Mouse (Mus musculus) CH12.LX (cell line): Measurements from ENCODE around the gene Akap9. TPM values are rescaled to one million over a fixed set of nuclear protein-coding genes. Genes with fewer than 3 reads are reported as not detected.

Experiments used
- DNase-seq: peaks from one replicate; pipeline ENCODE4 v3.0.0-alpha.2; 2013; ENCODE audit errors: extremely low read depth
- H3K27ac ChIP-seq: 2 replicates; pipeline ENCODE4 v1.5.1; 2012; ENCODE audit warnings: low read depth, mild to moderate bottlenecking, control low read depth, moderate library complexity; ENCODE audit not compliant: insufficient read depth
- H3K27me3 ChIP-seq: replicated peaks from 2 replicates; pipeline ENCODE3; 2012; ENCODE audit warnings: inconsistent platforms
- H3K36me3 ChIP-seq, 2 experiments: replicated peaks in 1 of 2; 2 replicates each; pipeline versions ENCODE3 to v1.6.1; 2012; ENCODE audit warnings: inconsistent platforms in 1 of 2, low read length in 1 of 2, mild to moderate bottlenecking in 1 of 2, mixed read lengths in 1 of 2, moderate library complexity in 1 of 2; ENCODE audit not compliant: control insufficient read depth in 1 of 2, insufficient read depth in 1 of 2
- H3K4me1 ChIP-seq, 2 experiments: 2 replicates each; pipeline ENCODE4 v1.6.1; 2012; ENCODE audit warnings: inconsistent platforms in 1 of 2, moderate library complexity in 1 of 2; ENCODE audit not compliant: insufficient read depth in 2 of 2, control insufficient read depth in 1 of 2
- H3K4me2 ChIP-seq: 2 replicates; pipeline ENCODE4 v1.6.1; 2012; ENCODE audit warnings: low read depth, mild to moderate bottlenecking, control low read depth; ENCODE audit not compliant: poor library complexity, insufficient read depth, severe bottlenecking
- H3K4me3 ChIP-seq, 3 experiments: fragments of 150-350 bp in 1 of 3; sonication (generic) in 1 of 3; replicated peaks in 1 of 3; 2 replicates each; pipeline versions ENCODE3 to v1.5.1; 2011 to 2012; ENCODE audit warnings: low read depth in 2 of 3, low read length in 2 of 3, mild to moderate bottlenecking in 2 of 3, moderate library complexity in 2 of 3, control low read depth in 1 of 3, improper control_type of control experiment in 1 of 3, inconsistent platforms in 1 of 3, mixed read lengths in 1 of 3; ENCODE audit not compliant: poor library complexity in 1 of 3
- H3K79me2 ChIP-seq: replicated peaks from 2 replicates; pipeline ENCODE4 v1.6.1; 2012; ENCODE audit warnings: mild to moderate bottlenecking, moderate library complexity; ENCODE audit not compliant: control insufficient read depth, poor library complexity, insufficient read depth, severe bottlenecking; ENCODE audit errors: extremely low read depth
- H3K9ac ChIP-seq: 2 replicates; pipeline ENCODE4 v1.6.1; 2012; ENCODE audit warnings: low read depth, mild to moderate bottlenecking, control low read depth, moderate library complexity; ENCODE audit not compliant: insufficient read depth
- H3K9me3 ChIP-seq: replicated peaks from 2 replicates; pipeline ENCODE3; 2012; ENCODE audit warnings: low read length, inconsistent platforms, mixed read lengths
- BHLHE40 ChIP-seq: IDR thresholded peaks from 2 replicates; pipeline ENCODE4 v1.6.1; 2011; ENCODE audit warnings: mild to moderate bottlenecking, low read depth, low read length, improper control_type of control experiment
- CHD2 ChIP-seq: IDR thresholded peaks from 2 replicates; pipeline ENCODE4 v1.6.1; 2011; ENCODE audit warnings: low read length, improper control_type of control experiment
- CTCF ChIP-seq, 2 experiments: IDR thresholded peaks in 1 of 2; conservative IDR thresholded peaks in 1 of 2; 2 replicates each; pipeline ENCODE4 v1.5.1; 2011 to 2012; ENCODE audit warnings: low read depth in 2 of 2, low read length in 2 of 2, improper control_type of control experiment in 1 of 2, inconsistent platforms in 1 of 2, mild to moderate bottlenecking in 1 of 2, moderate library complexity in 1 of 2
- ELF1 ChIP-seq: IDR thresholded peaks from 2 replicates; pipeline ENCODE4 v1.6.1; 2014; ENCODE audit warnings: low read depth, mild to moderate bottlenecking, inconsistent platforms, low read length, improper control_type of control experiment
- EP300 ChIP-seq: IDR thresholded peaks from 2 replicates; pipeline ENCODE4 v1.6.1; 2011; ENCODE audit warnings: low read length, improper control_type of control experiment
- HCFC1 ChIP-seq: IDR thresholded peaks from 2 replicates; pipeline ENCODE4 v1.6.1; 2012; ENCODE audit warnings: low read depth, mild to moderate bottlenecking, inconsistent platforms, low read length, improper control_type of control experiment
- IRF4 ChIP-seq: IDR thresholded peaks from 2 replicates; pipeline ENCODE4 v1.6.1; 2014; ENCODE audit warnings: low read depth, mild to moderate bottlenecking, inconsistent platforms, low read length, improper control_type of control experiment
- JUN ChIP-seq: IDR thresholded peaks from 2 replicates; pipeline ENCODE4 v1.6.1; 2011; ENCODE audit warnings: low read depth, mild to moderate bottlenecking, low read length, improper control_type of control experiment, moderate library complexity; ENCODE audit not compliant: insufficient read depth
- KAT2A ChIP-seq: IDR thresholded peaks from 2 replicates; pipeline ENCODE4 v1.6.1; 2012; ENCODE audit warnings: low read length, improper control_type of control experiment, inconsistent platforms; ENCODE audit not compliant: insufficient replicate concordance
- MAX ChIP-seq: IDR thresholded peaks from 2 replicates; pipeline ENCODE4 v1.6.1; 2011; ENCODE audit warnings: low read length, improper control_type of control experiment
- MAZ ChIP-seq: IDR thresholded peaks from 2 replicates; pipeline ENCODE4 v1.6.1; 2012; ENCODE audit warnings: low read depth, mild to moderate bottlenecking, inconsistent platforms, low read length, improper control_type of control experiment, moderate library complexity
- MEF2A ChIP-seq: IDR thresholded peaks from 2 replicates; pipeline ENCODE4 v1.6.1; 2014; ENCODE audit warnings: low read depth, mild to moderate bottlenecking, inconsistent platforms, low read length, improper control_type of control experiment, borderline replicate concordance
- MXI1 ChIP-seq: IDR thresholded peaks from 2 replicates; pipeline ENCODE4 v1.6.1; 2011; ENCODE audit warnings: mild to moderate bottlenecking, low read depth, low read length, improper control_type of control experiment
- MYC ChIP-seq: IDR thresholded peaks from 2 replicates; pipeline ENCODE4 v1.6.1; 2011; ENCODE audit warnings: low read depth, mild to moderate bottlenecking, improper control_type of control experiment, low read length
- NELFE ChIP-seq: IDR thresholded peaks from 2 replicates; pipeline ENCODE4 v1.6.1; 2011; ENCODE audit warnings: low read depth, low read length, improper control_type of control experiment
- NRF1 ChIP-seq: IDR thresholded peaks from 2 replicates; pipeline ENCODE4 v1.6.1; 2014; ENCODE audit warnings: low read depth, mild to moderate bottlenecking, inconsistent platforms, low read length, improper control_type of control experiment, moderate library complexity
- PAX5 ChIP-seq: IDR thresholded peaks from 2 replicates; pipeline ENCODE4 v1.6.1; 2012; ENCODE audit warnings: low read length, inconsistent platforms, mixed read lengths
- POLR2AphosphoS2 ChIP-seq: IDR thresholded peaks from 2 replicates; pipeline ENCODE4 v1.6.1; 2011; ENCODE audit warnings: low read depth, low read length, improper control_type of control experiment
- RAD21 ChIP-seq: IDR thresholded peaks from 2 replicates; pipeline ENCODE4 v1.6.1; 2011; ENCODE audit warnings: low read depth, mild to moderate bottlenecking, low read length, improper control_type of control experiment, moderate library complexity
- RCOR1 ChIP-seq: conservative IDR thresholded peaks from 2 replicates; pipeline ENCODE4 v1.6.1; 2012; ENCODE audit warnings: low read depth, mild to moderate bottlenecking, inconsistent platforms, low read length, improper control_type of control experiment
- SIN3A ChIP-seq: IDR thresholded peaks from 2 replicates; pipeline ENCODE4 v1.6.1; 2012; ENCODE audit warnings: low read length, improper control_type of control experiment, inconsistent platforms
- TBP ChIP-seq: conservative IDR thresholded peaks from 2 replicates; pipeline ENCODE4 v1.6.1; 2011; ENCODE audit warnings: low read depth, low read length, improper control_type of control experiment
- TCF12 ChIP-seq: IDR thresholded peaks from 2 replicates; pipeline ENCODE4 v1.6.1; 2014; ENCODE audit warnings: low read depth, mild to moderate bottlenecking, inconsistent platforms, low read length, improper control_type of control experiment
- UBTF ChIP-seq: IDR thresholded peaks from 2 replicates; pipeline ENCODE4 v1.6.1; 2012; ENCODE audit warnings: low read depth, mild to moderate bottlenecking, inconsistent platforms, low read length, improper control_type of control experiment, moderate library complexity
- ZC3H11A ChIP-seq: IDR thresholded peaks from 2 replicates; pipeline ENCODE4 v1.6.1; 2012; ENCODE audit warnings: low read depth, mild to moderate bottlenecking, inconsistent platforms, low read length, improper control_type of control experiment
- ZKSCAN1 ChIP-seq: IDR thresholded peaks from 2 replicates; pipeline ENCODE4 v1.6.1; 2012; ENCODE audit warnings: low read depth, inconsistent platforms, low read length, improper control_type of control experiment, borderline replicate concordance
- ZNF384 ChIP-seq: IDR thresholded peaks from 2 replicates; pipeline ENCODE4 v1.6.1; 2012; ENCODE audit warnings: low read depth, low read length, improper control_type of control experiment, inconsistent platforms
- dilution Hi-C: fragments of 300-500 bp; cut with MboI; formaldehyde crosslinking; loops from 2 replicates; pipeline ENCODE4 v1.14.3; 2020; ENCODE audit warnings: low sequenced_read_pairs; ENCODE audit not compliant: extremely low pct_unique_long_range_greater_than_20kb, extremely low pct_ligation_motif_present
- in situ Hi-C: fragments of 300-500 bp; cut with MboI; formaldehyde crosslinking; loops from 3 replicates; pipeline ENCODE4 v1.14.3; 2019; ENCODE audit warnings: low sequenced_read_pairs, low pct_ligation_motif_present, low pct_unique_long_range_greater_than_20kb, mixed read lengths
- polyA plus RNA-seq: library from polyadenylated mRNA; unstranded; fragments of >175 nt; gene quantifications from 2 replicates; pipeline ENCODE4 v1.2.1, GENCODE M21; 2012; ENCODE audit warnings: low read depth; ENCODE audit not compliant: insufficient read length
- total RNA-seq, 2 experiments: library from RNA; depleted of rRNA; stranded (reverse); fragments of 300-350 nt in 1 of 2; fragments of >200 nt in 1 of 2; gene quantifications; 2 replicates each; pipeline ENCODE4 v1.2.3; 2012 to 2014

Gene Akap9
- total and polyA plus RNA-seq, 3 experiments = 10.3 to 15.6 (median 12.8) TPM

DNA sequence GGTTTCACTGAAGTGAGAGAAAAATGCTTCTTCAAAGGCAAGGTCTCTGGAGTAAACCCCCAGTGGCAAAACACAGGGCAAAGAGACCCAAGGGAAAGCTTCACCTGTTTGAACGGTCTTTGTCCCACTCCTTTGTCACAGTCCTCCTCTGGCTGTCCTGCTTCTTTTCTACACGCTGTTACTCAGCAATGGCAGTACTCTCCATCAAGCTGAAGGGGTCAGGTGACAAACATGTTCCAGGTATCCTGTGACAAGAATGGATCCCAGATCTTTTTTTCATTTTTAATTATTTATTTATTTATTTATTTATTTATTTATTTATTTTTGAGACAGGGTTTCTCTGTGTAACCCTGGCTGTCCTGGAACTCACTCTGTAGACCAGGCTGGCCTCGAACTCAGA is 5.7 kb downstream of the Akap9 start:
- no peak for TF ChIP-seq CTCF (conservative IDR thresholded peaks at IDR 0.05 in 1 of 2, IDR thresholded peaks at IDR 0.05 in 1 of 2; ENCODE audit: low read depth in 2 of 2, low read length in 2 of 2)
- no peak for TF ChIP-seq TBP
- TF ChIP-seq CHD2 = no peak
- TF ChIP-seq MXI1 = no peak
- TF ChIP-seq PAX5 = no peak
- TF ChIP-seq ELF1 = no peak
- no peak for TF ChIP-seq ZC3H11A
- no peak for TF ChIP-seq MAZ
- TF ChIP-seq KAT2A = no peak
- no peak for TF ChIP-seq ZKSCAN1
- TF ChIP-seq NELFE = no peak
- no peak for TF ChIP-seq POLR2AphosphoS2
- TF ChIP-seq JUN = no peak
- no peak for TF ChIP-seq BHLHE40
- TF ChIP-seq EP300 = no peak
- TF ChIP-seq RAD21 = no peak
- no peak for TF ChIP-seq TCF12
- no peak for TF ChIP-seq MYC
- no peak for TF ChIP-seq RCOR1
- H3K79me2 ChIP-seq = peaks cover 4% of the 10 kb centered on the region
- no peak overlapping the region for H3K27ac ChIP-seq
- H3K36me3 ChIP-seq = peaks cover 0 to 3% of the 10 kb centered on the region in 2 experiments
- no peaks in the 10 kb centered on the region for H3K27me3 ChIP-seq
- no peak overlapping the region for H3K9ac ChIP-seq
- H3K4me3 ChIP-seq = no peak overlapping the region
- no peak overlapping the region for H3K4me2 ChIP-seq
- dilution Hi-C loops = no loop called here
- H3K9me3 ChIP-seq = no peaks in the 10 kb centered on the region
- in situ Hi-C loops = no loop called here
- peaks cover 6 to 15% of the 10 kb centered on the region in 2 experiments; a peak in 3 of 4 replicates for H3K4me1 ChIP-seq
- DNase-seq = no peak

DNA sequence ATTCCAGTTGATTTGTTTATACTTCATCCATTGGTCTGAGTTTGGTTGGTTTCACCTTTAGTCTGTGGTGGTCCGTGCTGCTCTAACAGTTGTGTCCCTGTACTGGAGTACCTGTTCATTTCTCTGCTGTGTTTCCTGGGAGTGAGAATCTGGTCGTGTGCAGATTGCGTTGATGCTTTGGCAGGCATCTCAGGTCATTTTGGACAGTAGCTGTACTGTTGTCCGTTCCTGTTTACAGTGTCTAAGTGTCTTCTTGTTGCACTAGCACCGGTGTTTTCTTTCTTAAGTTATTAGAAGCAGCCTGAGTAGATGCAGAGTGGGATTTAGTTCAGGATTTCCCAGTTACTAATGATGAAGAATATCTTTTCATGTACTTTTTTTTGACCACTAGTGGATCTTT is 7.4 kb downstream of the Akap9 start:
- Histone ChIP-seq H3K27me3 (no peaks in the 10 kb centered on the region), H3K4me2 (no peak overlapping the region), H3K9me3 (no peaks in the 10 kb centered on the region), H3K27ac (no peak overlapping the region), H3K4me1 (peaks cover 0 to 1% of the 10 kb centered on the region in 2 experiments; a peak in 2 of 4 replicates), H3K79me2 (no peaks in the 10 kb centered on the region; the same call in none of the 2 replicates), H3K4me3 (no peak overlapping the region), H3K36me3 (peaks cover 0 to 11% of the 10 kb centered on the region in 2 experiments), H3K9ac (no peak overlapping the region)
- in situ Hi-C loops (no loop called here), dilution Hi-C loops (no loop called here)
- no peak for DNase-seq
- no peak for TF ChIP-seq PAX5
- no peak for TF ChIP-seq ELF1
- TF ChIP-seq RCOR1 = no peak
- no peak for TF ChIP-seq SIN3A
- TF ChIP-seq MEF2A = no peak
- TF ChIP-seq UBTF = no peak
- TF ChIP-seq ZKSCAN1 = no peak
- TF ChIP-seq EP300 = no peak
- TF ChIP-seq POLR2AphosphoS2 = no peak
- no peak for TF ChIP-seq TBP
- no peak for TF ChIP-seq KAT2A
- no peak for TF ChIP-seq ZNF384
- TF ChIP-seq NRF1 = no peak
- no peak for TF ChIP-seq IRF4
- TF ChIP-seq CTCF (conservative IDR thresholded peaks at IDR 0.05 in 1 of 2, IDR thresholded peaks at IDR 0.05 in 1 of 2; ENCODE audit: low read depth in 2 of 2, low read length in 2 of 2) = no peak
- TF ChIP-seq HCFC1 = no peak
- TF ChIP-seq MAX = no peak
